Mouse (Mus musculus) testis, adult 2 months (tissue): ENCODE results near the gene Taf15. TPM values are rescaled to one million over a fixed set of nuclear protein-coding genes. Genes with fewer than 3 reads are reported as not detected.

Experiments used
- H3K27ac ChIP-seq: fragments of 200-500 bp; 2 replicates; pipeline ENCODE4 v1.5.1; 2012; ENCODE audit warnings: low read depth, low read length; ENCODE audit not compliant: control insufficient read depth, insufficient read depth
- H3K27me3 ChIP-seq: fragments of 200-500 bp; 2 replicates; pipeline ENCODE4 v1.6.1; 2012; ENCODE audit warnings: mild to moderate bottlenecking, low read length, moderate library complexity; ENCODE audit not compliant: control insufficient read depth, insufficient read depth
- H3K36me3 ChIP-seq: fragments of 200-500 bp; 2 replicates; pipeline ENCODE4 v1.6.1; 2012; ENCODE audit warnings: mild to moderate bottlenecking, low read length; ENCODE audit not compliant: control insufficient read depth, insufficient read depth
- H3K4me1 ChIP-seq: fragments of 200-500 bp; 2 replicates; pipeline ENCODE4 v1.6.1; 2012; ENCODE audit warnings: low read length; ENCODE audit not compliant: control insufficient read depth, insufficient read depth
- H3K4me3 ChIP-seq: fragments of 200-500 bp; 2 replicates; pipeline ENCODE4 v1.5.1; 2012; ENCODE audit warnings: low read depth, mild to moderate bottlenecking, low read length, moderate library complexity, mixed read lengths; ENCODE audit not compliant: control insufficient read depth
- CTCF ChIP-seq: fragments of 200-500 bp; IDR thresholded peaks from 2 replicates; pipeline ENCODE4 v1.5.1; 2012; ENCODE audit warnings: low read depth, mild to moderate bottlenecking, inconsistent platforms, low read length, moderate library complexity; ENCODE audit not compliant: control insufficient read depth, insufficient read depth, insufficient replicate concordance
- POLR2A ChIP-seq: fragments of 200-500 bp; IDR thresholded peaks from 2 replicates; pipeline ENCODE4 v1.6.1; 2012; ENCODE audit warnings: low read depth, mild to moderate bottlenecking, inconsistent platforms, low read length, moderate library complexity; ENCODE audit not compliant: control insufficient read depth
- polyA plus RNA-seq: library from polyadenylated mRNA; depleted of rRNA; stranded (reverse); fragments of >200 nt; gene quantifications from 2 replicates; pipeline ENCODE4 v1.2.3, GENCODE M21; 2012; rRNA removed

Gene Taf15
- polyA plus RNA-seq: 32.4 and 49.6 TPM in 2 replicates

- Histone ChIP-seq H3K4me3 (peak within 1 kb of the TSS; percentile 99), H3K4me1 (peaks cover 2% of the 10 kb centered on the region; the same call in 1 of the 2 replicates), H3K27me3 (no peaks in the 10 kb centered on the region), H3K27ac (peak within 1 kb of the TSS; percentile 96), H3K36me3 (no peaks in the 10 kb centered on the region)
- TF ChIP-seq POLR2A (peak; percentile 93), CTCF (peak; percentile 35; the same call in 1 of the 2 replicates)
These were observed at the start of gene Taf15 for GRCm38 (mm10) chr11:83472324-83473234. Gene Taf15, plus strand, starts transcription at chr11:83473086.

GRCm38 (mm10) chr11:83424681-83425080, 48.2 kb upstream of the Taf15 start:
- Histone ChIP-seq H3K27me3 (no peaks in the 10 kb centered on the region; the same call in 1 of the 2 replicates), H3K4me3 (no peak overlapping the region), H3K36me3 (no peaks in the 10 kb centered on the region), H3K27ac (no peak overlapping the region), H3K4me1 (no peaks in the 10 kb centered on the region; the same call in 1 of the 2 replicates)
- TF ChIP-seq CTCF (peak; percentile 97), POLR2A (no peak)

- Histone ChIP-seq H3K4me3 (no peak overlapping the region), H3K36me3 (no peaks in the 10 kb centered on the region), H3K27me3 (no peaks in the 10 kb centered on the region; the same call in 1 of the 2 replicates), H3K4me1 (no peaks in the 10 kb centered on the region; the same call in 1 of the 2 replicates), H3K27ac (no peak overlapping the region)
- TF ChIP-seq POLR2A (no peak), CTCF (no peak)
These were observed 45.9 kb upstream of the Taf15 start for GRCm38 (mm10) chr11:83426964-83427363.

GRCm38 (mm10) chr11:83429355-83429754, 43.5 kb upstream of the Taf15 start, which contains the start of gene Gas2l2:
Gene Gas2l2, minus strand, starts transcription at chr11:83429455.
- Histone ChIP-seq H3K27me3 (no peaks in the 10 kb centered on the region; the same call in 1 of the 2 replicates), H3K4me1 (no peaks in the 10 kb centered on the region; the same call in 1 of the 2 replicates), H3K36me3 (no peaks in the 10 kb centered on the region), H3K27ac (no peak within 1 kb of the TSS), H3K4me3 (no peak within 1 kb of the TSS)
- TF ChIP-seq CTCF (no peak), POLR2A (no peak)

- TF ChIP-seq POLR2A (no peak), CTCF (no peak)
These were observed 40.4 kb upstream of the Taf15 start for GRCm38 (mm10) chr11:83432533-83432932.

GRCm38 (mm10) chr11:83437377-83437776, 35.5 kb upstream of the Taf15 start, which contains the start of gene 1700020L24Rik:
Gene 1700020L24Rik, plus strand, starts transcription at chr11:83437677.
- Histone ChIP-seq H3K4me3 (peak within 1 kb of the TSS; percentile 83), H3K27me3 (no peaks in the 10 kb centered on the region), H3K27ac (no peak within 1 kb of the TSS), H3K36me3 (no peaks in the 10 kb centered on the region), H3K4me1 (peaks cover 9% of the 10 kb centered on the region)
- TF ChIP-seq CTCF (no peak), POLR2A (no peak; the same call in 1 of the 2 replicates)

More at GRCm38 (mm10) chr11:83432533-83432932, 40.4 kb upstream of the Taf15 start:
- no peaks in the 10 kb centered on the region; the same call in 1 of the 2 replicates for H3K4me1 ChIP-seq
- H3K4me3 ChIP-seq: no peak overlapping the region
- H3K27ac ChIP-seq: no peak overlapping the region
- no peaks in the 10 kb centered on the region for H3K36me3 ChIP-seq
- no peaks in the 10 kb centered on the region for H3K27me3 ChIP-seq
